Mouse (Mus musculus) neural tube, embryonic 14.5 days (tissue): ENCODE measurements at regions not wholly inside any gene's neighbourhood (a gene's known extent, or its start where the extent isn't known, plus 50 kb on each side); places are given as distances from the start of the nearest gene placed in this dataset.

Experiments used
- ATAC-seq: fragments of 200-750 bp; cut with Nextera tagmentation; 2 replicates; pipeline ENCODE4 v1.8.0; 2017; ENCODE audit warnings: low read depth, mild to moderate bottlenecking, moderate TSS enrichment, moderate library complexity
- H3K27ac ChIP-seq: fragments of 300-500 bp; sonication (generic); 2 replicates; pipeline ENCODE4 v1.5.1; 2014; ENCODE audit warnings: low read depth, mild to moderate bottlenecking, control low read depth, low read length, moderate library complexity, mixed read lengths
- H3K27me3 ChIP-seq: fragments of 300-500 bp; sonication (generic); 2 replicates; pipeline ENCODE4 v1.6.1; 2014; ENCODE audit warnings: low read length; ENCODE audit not compliant: control insufficient read depth, insufficient read depth
- H3K36me3 ChIP-seq: fragments of 300-500 bp; sonication (generic); 2 replicates; pipeline ENCODE4 v1.6.1; 2014; ENCODE audit warnings: low read length, mixed read lengths; ENCODE audit not compliant: control insufficient read depth, insufficient read depth
- H3K4me1 ChIP-seq: fragments of 300-500 bp; sonication (generic); 2 replicates; pipeline ENCODE4 v1.6.1; 2014; ENCODE audit warnings: low read length; ENCODE audit not compliant: control insufficient read depth, insufficient read depth
- H3K4me2 ChIP-seq: fragments of 300-500 bp; sonication (generic); 2 replicates; pipeline ENCODE4 v1.6.1; 2014; ENCODE audit warnings: mild to moderate bottlenecking, low read depth, low read length, control low read depth
- H3K4me3 ChIP-seq: fragments of 300-500 bp; sonication (generic); 2 replicates; pipeline ENCODE4 v1.5.1; 2014; ENCODE audit warnings: low read depth, low read length, control low read depth, mixed read lengths
- H3K9ac ChIP-seq: fragments of 300-500 bp; sonication (generic); replicated peaks from 2 replicates; pipeline ENCODE4 v1.6.1; 2014; ENCODE audit warnings: low read depth, mild to moderate bottlenecking, control low read depth, low read length, mixed read lengths
- H3K9me3 ChIP-seq: fragments of 300-500 bp; sonication (generic); 2 replicates; pipeline ENCODE4 v1.6.1; 2016; ENCODE audit warnings: low read length; ENCODE audit not compliant: control insufficient read depth
- WGBS: fragments of 180-500 bp; shearing (Covaris S2); extraction: QIAGEN DNeasy Blood & Tissue Kit; methylation state at CpG from one replicate; pipeline ENCODE4 v1.1.7; 2014; 5-methylcytosine and 5-hydroxymethylcytosine counted together

DNA sequence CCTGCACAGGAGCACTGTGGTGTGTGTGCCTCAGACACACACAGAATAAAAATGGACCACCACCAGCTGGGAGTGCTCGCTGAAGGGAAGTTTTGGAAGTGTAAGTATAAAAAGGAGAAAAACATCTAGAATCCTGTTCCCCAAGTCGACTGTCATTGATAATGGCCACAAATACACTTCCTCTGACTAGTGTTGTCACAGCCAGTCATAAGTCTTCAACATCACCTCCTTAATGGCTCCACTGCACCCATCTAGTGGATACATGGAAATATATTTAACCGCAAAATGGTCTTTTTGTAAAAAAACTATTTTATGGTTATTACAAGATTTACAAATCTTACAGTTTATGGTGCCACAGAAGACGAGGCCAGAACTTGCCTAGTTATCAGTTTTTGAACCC lies 73.7 kb upstream of the Slc34a2 start:
- no peaks in the 10 kb centered on the region for H3K27me3 ChIP-seq
- H3K4me3 ChIP-seq: no peak overlapping the region
- 72% methylated on average over 4 of the region's 4 CpGs for WGBS
- H3K9me3 ChIP-seq: no peaks in the 10 kb centered on the region
- no peaks in the 10 kb centered on the region for H3K36me3 ChIP-seq
- H3K27ac ChIP-seq: no peak overlapping the region
- no peak overlapping the region for H3K9ac ChIP-seq
- no peaks in the 10 kb centered on the region for H3K4me1 ChIP-seq
- no peak overlapping the region for H3K4me2 ChIP-seq
- ATAC-seq: no peak

DNA sequence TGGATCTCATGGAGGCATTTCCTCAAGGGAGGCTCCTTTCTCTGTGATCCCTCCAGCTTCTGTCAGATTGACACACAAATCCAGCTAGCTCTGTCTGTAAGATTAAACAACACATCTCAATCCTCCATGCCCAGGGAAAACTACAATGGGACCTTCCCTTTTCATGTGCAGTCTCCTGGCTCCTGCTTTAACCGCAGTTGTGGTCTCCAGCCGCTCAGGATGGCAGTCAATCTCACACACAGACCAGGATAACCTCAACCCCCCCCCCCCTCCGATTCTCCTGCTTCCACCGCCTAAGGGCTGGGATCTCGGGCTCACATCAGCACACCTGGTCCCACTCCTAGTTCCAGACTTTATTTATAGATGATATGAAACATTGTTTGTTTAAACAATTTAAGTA lies 66.1 kb upstream of the Slc34a2 start:
- Histone ChIP-seq H3K27ac (no peak overlapping the region), H3K27me3 (no peaks in the 10 kb centered on the region), H3K36me3 (no peaks in the 10 kb centered on the region), H3K4me1 (no peaks in the 10 kb centered on the region), H3K9ac (no peak overlapping the region), H3K9me3 (no peaks in the 10 kb centered on the region), H3K4me3 (no peak overlapping the region), H3K4me2 (no peak overlapping the region)
- WGBS: 62% methylated on average over 5 of the region's 5 CpGs
- no peak for ATAC-seq

DNA sequence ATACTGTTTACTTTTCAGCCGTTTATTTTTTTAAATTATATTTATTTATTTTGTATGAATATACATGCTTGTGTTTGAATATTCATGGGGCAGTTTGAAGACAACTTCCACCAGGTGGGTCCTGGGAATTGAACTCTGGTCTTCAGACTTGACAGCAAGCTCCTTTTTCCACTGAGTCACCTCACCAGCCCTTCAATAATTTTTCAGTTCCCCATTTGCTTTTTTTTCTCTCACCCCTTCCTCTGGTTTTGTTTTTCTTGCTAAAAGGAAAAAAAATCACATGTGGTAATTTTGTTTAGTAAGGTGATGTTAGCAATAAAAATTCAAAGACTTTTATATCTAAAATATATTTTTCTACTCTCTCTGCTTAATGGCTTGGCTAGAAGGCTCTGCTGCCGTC lies 64.9 kb upstream of the Slc34a2 start:
- no peak overlapping the region for H3K9ac ChIP-seq
- no peaks in the 10 kb centered on the region for H3K9me3 ChIP-seq
- H3K36me3 ChIP-seq: no peaks in the 10 kb centered on the region
- H3K27me3 ChIP-seq: no peaks in the 10 kb centered on the region
- H3K4me1 ChIP-seq: no peaks in the 10 kb centered on the region
- 64% methylated on average over 2 of the region's 2 CpGs for WGBS
- H3K4me2 ChIP-seq: no peak overlapping the region
- ATAC-seq: no peak
- H3K4me3 ChIP-seq: no peak overlapping the region
- H3K27ac ChIP-seq: no peak overlapping the region

DNA sequence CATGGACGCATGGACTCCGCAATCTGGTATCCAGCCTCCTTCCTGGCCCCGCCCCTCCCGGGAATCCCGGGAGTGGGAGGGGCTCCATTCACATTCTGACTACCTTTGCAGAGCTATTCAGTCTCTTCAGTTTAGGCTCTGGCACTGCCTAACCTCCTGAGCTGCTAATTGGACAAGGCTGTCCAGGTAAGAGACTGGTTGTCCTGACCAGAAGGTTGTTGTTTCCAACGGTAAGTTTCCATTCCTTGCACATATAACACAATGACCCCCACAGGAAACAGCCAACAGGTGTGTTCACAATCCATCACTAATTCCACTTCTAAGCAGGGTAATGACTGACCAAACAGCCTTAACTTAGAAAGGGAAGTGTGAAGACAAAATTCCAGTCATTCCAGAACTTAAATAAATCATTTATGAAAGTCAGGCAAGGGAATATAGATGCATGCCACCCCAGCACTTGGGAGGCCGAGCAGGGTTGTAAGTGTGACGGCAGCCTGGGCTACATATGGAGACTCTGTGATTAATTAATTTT lies 62.3 kb upstream of the Slc34a2 start:
- no peak overlapping the region for H3K9ac ChIP-seq
- ATAC-seq: no peak
- H3K4me1 ChIP-seq: no peaks in the 10 kb centered on the region
- no peak overlapping the region for H3K4me2 ChIP-seq
- H3K9me3 ChIP-seq: no peaks in the 10 kb centered on the region
- H3K27me3 ChIP-seq: no peaks in the 10 kb centered on the region
- H3K27ac ChIP-seq: no peak overlapping the region
- WGBS: 73% methylated on average over 8 of the region's 8 CpGs
- no peak overlapping the region for H3K4me3 ChIP-seq
- no peaks in the 10 kb centered on the region for H3K36me3 ChIP-seq

DNA sequence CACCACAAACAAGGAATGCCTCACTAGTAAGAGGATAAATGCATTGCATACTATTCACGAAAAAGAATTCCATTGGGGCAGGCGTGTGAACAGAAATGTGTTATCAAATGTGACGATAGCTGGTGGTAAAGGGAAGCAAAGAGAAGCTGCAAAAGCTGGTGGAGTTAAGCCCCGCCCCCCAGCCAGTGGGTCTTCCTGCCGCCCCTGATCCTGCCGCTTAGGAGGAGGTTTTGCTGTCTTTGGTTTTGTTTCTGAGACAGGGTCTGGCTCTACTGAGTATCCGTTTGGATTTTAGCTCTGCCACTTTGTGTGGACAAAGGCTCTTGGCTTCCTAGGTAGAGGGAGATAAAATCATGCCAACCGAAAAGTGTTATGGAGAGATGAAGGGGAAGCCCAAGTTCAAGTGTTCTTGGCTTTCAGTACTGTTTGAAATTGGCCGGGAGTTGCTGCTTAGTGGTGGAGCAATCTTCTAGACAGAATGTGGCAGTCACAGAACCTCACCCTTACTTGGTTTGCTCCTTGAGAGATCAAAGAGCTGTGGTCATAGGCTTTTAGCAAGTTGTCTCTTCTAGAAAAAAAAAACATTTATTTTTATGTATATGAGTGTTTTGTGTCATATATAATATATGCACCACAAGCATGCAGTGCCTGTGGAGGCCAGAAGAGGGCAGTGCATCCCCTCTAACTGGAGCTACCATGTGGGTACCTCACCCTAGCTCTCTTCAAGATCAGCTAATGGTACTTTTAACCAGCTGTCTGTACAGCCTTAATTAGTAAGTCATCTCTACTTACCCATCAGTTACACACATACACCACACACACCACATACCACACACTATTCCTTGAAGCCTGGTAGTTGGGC lies 59.8 kb upstream of the Slc34a2 start:
- no peak overlapping the region for H3K4me2 ChIP-seq
- WGBS: 84% methylated on average over 9 of the region's 9 CpGs
- H3K4me1 ChIP-seq: no peaks in the 10 kb centered on the region
- H3K36me3 ChIP-seq: no peaks in the 10 kb centered on the region
- ATAC-seq: no peak
- H3K9me3 ChIP-seq: no peaks in the 10 kb centered on the region
- no peak overlapping the region for H3K27ac ChIP-seq
- no peaks in the 10 kb centered on the region for H3K27me3 ChIP-seq
- H3K9ac ChIP-seq: no peak overlapping the region
- H3K4me3 ChIP-seq: no peak overlapping the region

DNA sequence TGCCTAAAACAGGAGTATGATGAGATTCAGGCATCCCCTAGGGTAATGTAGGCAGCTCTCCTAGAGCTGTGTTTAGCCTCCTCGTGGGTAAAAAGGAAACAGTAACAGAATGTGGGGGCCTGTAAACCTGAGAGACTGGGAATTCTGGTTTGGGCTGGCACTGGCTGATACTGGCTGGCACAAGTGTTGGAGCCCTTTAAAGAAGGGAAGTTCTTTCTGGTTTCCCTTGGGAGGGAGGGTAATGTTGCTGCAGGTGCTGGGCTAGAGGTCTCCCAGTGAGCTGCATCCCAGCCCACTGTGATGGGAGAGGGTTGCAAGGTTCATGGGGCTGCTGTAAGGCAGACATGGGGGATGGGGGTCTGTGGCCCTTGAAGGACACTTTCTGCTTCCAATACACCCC lies 58.4 kb upstream of the Slc34a2 start:
- H3K4me1 ChIP-seq: no peaks in the 10 kb centered on the region
- no peak overlapping the region for H3K4me2 ChIP-seq

DNA sequence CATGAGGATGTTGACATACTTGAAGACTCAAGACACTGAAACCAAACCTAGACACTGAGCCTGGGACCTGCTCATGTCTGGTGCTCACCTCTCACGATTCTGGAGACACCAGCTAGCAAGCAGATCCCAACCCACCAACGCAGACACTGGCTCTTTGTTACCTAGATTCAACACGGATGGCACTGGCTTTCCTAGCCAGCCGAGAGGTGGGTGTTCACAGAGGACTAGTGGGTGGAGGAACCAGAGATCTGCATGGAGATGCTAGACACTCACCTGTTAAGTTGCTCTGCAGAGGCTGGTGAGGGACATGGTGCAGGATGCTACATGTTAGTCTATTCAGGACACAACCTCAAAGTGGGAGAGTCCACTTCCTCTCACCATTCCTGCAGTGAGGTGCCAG lies 55.8 kb upstream of the Slc34a2 start:
- Histone ChIP-seq H3K27ac (no peak overlapping the region), H3K4me3 (no peak overlapping the region), H3K36me3 (no peaks in the 10 kb centered on the region), H3K4me1 (no peaks in the 10 kb centered on the region), H3K9ac (no peak overlapping the region), H3K27me3 (no peaks in the 10 kb centered on the region), H3K9me3 (no peaks in the 10 kb centered on the region), H3K4me2 (no peak overlapping the region)
- no peak for ATAC-seq
- WGBS: 91% methylated on average over 4 of the region's 4 CpGs

More for the DNA sequence above, 58.4 kb upstream of the Slc34a2 start:
- H3K9me3 ChIP-seq: no peaks in the 10 kb centered on the region
- H3K27me3 ChIP-seq: no peaks in the 10 kb centered on the region
- no peak overlapping the region for H3K9ac ChIP-seq
- no peak overlapping the region for H3K27ac ChIP-seq
- WGBS: 63% methylated on average over 1 of the region's 1 CpGs
- H3K4me3 ChIP-seq: no peak overlapping the region
- no peaks in the 10 kb centered on the region for H3K36me3 ChIP-seq
- ATAC-seq: no peak

DNA sequence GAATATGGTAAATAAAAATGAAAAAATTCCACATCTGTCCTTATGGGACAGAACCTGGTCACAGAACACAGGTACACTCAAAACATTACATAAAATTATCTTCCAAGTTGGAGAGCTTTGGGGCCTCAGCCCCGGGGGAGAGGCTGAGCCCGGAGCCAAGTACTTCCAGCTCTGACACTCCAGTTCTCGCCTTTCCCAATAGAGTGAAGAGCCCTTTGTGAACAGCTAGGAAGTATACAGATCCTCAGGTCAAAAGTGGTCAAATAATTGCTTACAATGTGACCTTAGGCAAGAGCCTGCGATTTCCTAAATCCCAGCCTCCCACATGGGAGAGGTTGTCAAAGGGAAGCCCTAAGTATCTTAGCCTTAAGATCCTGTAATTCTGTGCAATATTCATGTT lies 55.1 kb upstream of the Slc34a2 start:
- ATAC-seq: no peak
- H3K9me3 ChIP-seq: no peaks in the 10 kb centered on the region
- H3K36me3 ChIP-seq: no peaks in the 10 kb centered on the region
- no peak overlapping the region for H3K27ac ChIP-seq
- WGBS: 80% methylated on average over 4 of the region's 4 CpGs
- no peak overlapping the region for H3K4me2 ChIP-seq
- no peaks in the 10 kb centered on the region for H3K27me3 ChIP-seq
- H3K4me3 ChIP-seq: no peak overlapping the region
- H3K4me1 ChIP-seq: no peaks in the 10 kb centered on the region
- no peak overlapping the region for H3K9ac ChIP-seq
